Mouse (Mus musculus) kidney, adult 18-20 months (tissue): ENCODE data around the gene Defb41.
"Not testable (repeated sequence)": the region's sequence is repeated elsewhere in the genome, so short reads cannot be mapped to it uniquely, and the experiment has no call there.

Experiments used
- DNase-seq: peaks from one replicate; pipeline ENCODE4 v3.0.0; 2021

Defb41 gene

DNA sequence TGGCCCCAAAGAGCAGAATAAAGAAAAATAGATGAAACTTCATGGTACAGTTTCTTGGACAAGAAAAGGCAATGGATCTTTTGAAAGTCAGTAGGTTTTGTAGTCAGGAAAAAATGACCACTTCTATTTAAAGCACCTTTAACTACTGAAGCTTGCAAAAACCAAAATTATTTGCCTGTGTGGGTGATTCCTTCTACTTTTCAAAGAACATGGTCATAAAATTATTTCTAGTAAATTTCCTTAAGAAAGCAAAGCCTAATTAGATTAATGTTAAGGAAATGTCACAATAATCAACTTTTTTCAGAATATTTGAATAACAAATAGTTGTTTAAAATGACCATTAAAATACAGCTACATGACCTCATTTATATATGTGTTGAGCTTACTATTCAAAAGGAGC lies at the start of gene Defb41:
Gene Defb41 (minus strand): TSS at position 101 of the 400 bp plus-strand sequence.
- no peak for DNase-seq

GRCm38 (mm10) chr1:18308474-18308829 lies 43.5 kb upstream of the Defb41 start:
- DNase-seq, result no peak

DNA sequence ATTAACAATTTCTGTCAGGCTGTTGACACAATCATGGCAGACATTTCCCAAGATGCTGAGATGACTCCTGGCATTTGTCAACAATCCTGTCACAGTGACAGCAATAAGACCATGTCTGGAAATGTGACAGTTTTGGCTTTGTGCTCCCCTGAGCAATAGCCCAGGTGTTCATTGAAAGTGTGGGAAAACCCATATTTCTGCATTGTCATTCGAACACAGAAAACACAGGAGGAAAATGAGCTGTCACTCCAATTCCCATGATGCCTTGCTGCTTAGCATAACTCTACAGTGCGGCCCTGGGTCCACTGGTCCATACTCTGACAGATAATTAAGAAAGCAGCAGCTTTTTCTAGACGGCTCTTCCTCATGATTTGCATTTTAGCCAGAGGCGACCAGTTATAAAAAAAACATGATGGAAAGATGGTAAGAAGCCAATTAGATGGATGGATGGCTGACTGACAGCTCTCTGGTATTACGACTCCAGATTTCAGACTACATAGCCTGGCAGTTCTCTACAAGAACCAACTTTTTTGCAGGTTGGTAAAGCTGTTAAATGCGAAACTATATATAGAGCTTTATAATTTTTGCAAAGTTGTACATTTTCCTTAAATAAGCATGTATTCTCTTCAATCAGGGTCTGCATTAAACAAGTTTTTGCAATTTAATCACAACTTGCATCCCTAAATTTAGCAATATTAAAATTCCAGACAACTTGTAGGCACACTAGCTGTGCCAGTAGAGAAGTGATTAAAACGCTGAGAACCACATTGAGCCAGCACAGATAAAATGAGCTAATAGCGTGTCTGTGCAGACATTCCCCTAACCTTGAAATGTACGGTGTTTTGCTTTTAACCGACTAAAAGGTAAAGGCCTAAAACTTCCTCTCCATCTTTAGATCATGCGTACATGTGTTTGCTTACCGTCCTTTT lies 42.9 kb upstream of the Defb41 start:
- no peak for DNase-seq

GRCm38 (mm10) chr1:18292515-18292914 lies 27.6 kb upstream of the Defb41 start:
- no peak for DNase-seq

DNA sequence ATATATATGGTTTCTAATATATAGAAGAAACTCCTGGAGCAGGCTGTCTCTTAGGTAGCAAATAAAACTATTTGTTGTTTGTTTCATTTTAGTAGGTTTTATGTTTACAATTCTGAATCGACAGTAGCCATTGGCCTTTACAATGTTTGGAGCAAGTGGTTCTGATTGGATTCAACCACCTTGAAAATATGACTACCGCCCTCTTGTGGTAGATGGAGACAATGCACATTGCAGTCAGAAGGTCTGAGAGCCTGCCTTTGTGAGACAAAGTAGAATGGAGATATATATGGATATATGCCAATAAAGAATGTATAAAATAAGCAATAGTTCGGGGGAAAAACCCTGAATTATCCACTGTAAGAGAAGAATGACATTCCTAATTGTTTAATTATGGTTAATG lies 23.9 kb upstream of the Defb41 start:
- no peak for DNase-seq

DNA sequence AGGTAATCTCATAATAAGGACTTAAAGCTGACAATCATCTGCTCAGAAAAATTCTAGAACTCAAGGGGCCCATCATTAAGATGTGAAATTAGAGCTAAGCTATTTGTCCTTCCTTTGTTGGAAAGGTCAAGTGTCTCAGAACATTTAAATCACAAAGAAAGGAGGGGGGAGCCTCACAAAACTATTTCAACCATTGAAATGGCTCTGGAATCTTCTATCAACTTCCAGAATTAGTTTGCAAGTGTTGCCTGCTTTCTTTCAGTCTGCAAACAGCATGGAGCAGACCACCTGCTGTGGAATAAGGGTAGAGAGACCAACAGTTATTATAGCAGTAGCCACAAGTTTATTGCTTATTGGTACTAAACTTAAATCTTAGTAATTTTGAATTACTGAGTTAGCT lies 22.4 kb upstream of the Defb41 start:
- DNase-seq, result no peak

DNA sequence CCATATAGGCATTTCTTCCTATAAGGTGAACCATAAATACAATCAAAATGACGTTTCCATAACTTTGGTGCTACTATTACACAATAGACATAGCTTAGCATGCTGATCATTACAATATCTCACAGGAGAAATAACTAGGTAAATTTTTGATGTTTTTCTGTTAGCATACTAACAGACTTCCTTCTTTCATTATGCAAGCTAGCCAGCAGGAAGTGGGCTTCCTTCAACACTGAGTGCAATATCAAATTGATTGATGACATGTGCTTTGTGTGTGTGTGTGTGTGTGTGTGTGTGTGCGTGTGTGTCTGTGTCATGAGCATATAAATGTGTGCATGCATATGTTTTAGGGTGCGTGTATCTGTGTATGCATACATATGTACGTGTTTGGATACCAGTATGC lies 6.2 kb upstream of the Defb41 start:
- DNase-seq, result no peak

DNA sequence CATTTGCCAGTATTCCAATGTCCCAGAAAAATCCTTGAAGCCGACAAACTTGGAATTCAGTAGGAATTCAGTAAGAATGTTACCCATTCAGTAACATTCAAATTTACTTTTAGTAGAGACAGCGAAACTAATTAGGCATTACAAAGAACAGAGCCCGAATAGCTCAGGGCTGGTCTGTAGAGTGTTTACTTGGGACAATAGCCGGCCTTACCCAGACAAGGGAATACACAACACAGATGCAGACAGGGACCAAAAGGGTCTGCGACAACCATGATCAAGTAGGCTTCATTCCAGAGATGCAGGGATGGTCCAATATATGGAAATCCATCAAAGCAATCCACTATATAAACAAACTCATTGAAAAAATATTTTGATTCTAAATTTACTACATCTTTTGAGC lies 3.9 kb upstream of the Defb41 start:
- no peak for DNase-seq

GRCm38 (mm10) chr1:18245801-18246580 lies 18.9 kb downstream of the Defb41 start:
- DNase-seq, result not testable (repeated sequence)

DNA sequence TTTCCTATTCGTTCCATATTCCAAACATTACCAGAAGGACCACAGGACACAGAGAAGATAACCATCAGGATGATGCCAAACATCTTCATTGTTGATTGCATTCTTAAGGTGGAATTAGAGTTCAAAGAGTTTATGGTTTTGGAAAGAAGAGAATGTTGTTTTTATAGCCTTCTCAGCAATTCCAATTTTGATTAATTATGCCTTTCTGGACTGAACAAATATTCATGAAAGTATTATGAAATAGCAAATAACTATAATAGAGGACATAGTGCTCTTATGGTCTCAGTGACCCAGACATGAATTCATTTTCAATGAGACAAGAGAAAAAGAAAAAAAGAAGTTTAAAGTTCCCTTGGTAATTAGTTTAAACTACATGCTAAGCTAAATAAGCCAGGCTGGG lies 27.6 kb downstream of the Defb41 start, which contains the start of gene Defb18:
Gene Defb18 (minus strand): TSS at position 101 of the 400 bp plus-strand sequence.
- no peak for DNase-seq

DNA sequence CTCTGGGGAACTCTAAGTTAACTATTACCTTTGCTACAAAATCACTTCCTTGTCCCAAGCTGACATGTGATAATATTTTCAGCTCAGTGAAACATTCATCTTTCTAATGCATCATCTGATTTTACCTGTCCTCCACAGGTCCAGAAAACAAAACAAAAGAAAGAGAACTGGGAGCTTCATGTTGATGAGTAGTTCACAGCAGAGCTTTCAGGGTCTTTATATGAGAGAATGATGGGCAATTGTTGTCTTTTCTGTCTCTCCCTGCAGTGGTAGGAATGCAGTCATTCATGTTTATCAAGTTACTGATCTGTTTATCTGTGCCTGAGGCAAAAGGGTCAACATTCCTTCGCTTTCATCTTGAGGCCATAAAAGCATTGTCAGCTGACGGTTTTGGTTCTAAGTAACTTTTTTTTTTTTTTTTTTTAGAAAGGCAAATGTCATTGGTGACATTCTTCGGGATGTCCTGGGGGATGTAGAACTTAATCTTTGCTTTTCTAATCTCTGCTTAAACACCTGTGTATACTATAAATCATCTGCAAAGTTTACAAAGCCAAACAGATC lies 41.5 kb downstream of the Defb41 start:
- no peak for DNase-seq
